Mouse (Mus musculus): ENCODE data around the gene Gm45716. TPM values are rescaled to one million over a fixed set of nuclear protein-coding genes. Genes with fewer than 3 reads are reported as not detected.

Gm45716 gene
- 10 to 100 TPM in 1 of 2 experiments, 1 to 10 TPM in 1; 8.8 to 10.3 TPM for total RNA-seq (2021)
- long read RNA-seq, experiment 1, partial matches to known transcripts = 5 of 5 reads
- long read RNA-seq, experiment 1, other reads (novel, unspliced or antisense) = 0 of 5 reads
- long read RNA-seq, experiment 2, partial matches to known transcripts = 19 of 19 reads
- long read RNA-seq, experiment 2, other reads (novel, unspliced or antisense) = 0 of 19 reads

GRCm38 (mm10) chr11:90187441-90187840 lies at the start of gene Gm45716:
Gene Gm45716 (plus strand): TSS chr11:90187683.
- DNase-seq (ENCODE audit: low spot score in 2 of 2) = no peak

GRCm38 (mm10) chr11:90142393-90142792 lies 45.1 kb upstream of the Gm45716 start:
- DNase-seq (ENCODE audit: low spot score in 2 of 2) = peak; percentile 46 to 75

GRCm38 (mm10) chr11:90142936-90143335 lies 44.5 kb upstream of the Gm45716 start:
- DNase-seq (ENCODE audit: low spot score in 2 of 2) = no peak

GRCm38 (mm10) chr11:90146086-90146860 lies 41.2 kb upstream of the Gm45716 start:
- no peak for DNase-seq (ENCODE audit: low spot score in 2 of 2)

GRCm38 (mm10) chr11:90155066-90155465 lies 32.4 kb upstream of the Gm45716 start:
- DNase-seq (ENCODE audit: low spot score in 2 of 2) = no peak

- no peak for DNase-seq (ENCODE audit: low spot score in 2 of 2)
Observed at GRCm38 (mm10) chr11:90155466-90155865, 32.0 kb upstream of the Gm45716 start.

GRCm38 (mm10) chr11:90167771-90168170 lies 19.7 kb upstream of the Gm45716 start:
- DNase-seq (ENCODE audit: low spot score in 2 of 2) = peak in 1 of 2 experiments; percentile 29

GRCm38 (mm10) chr11:90168338-90169065 lies 19.0 kb upstream of the Gm45716 start:
- peak in 1 of 2 experiments; percentile 59 for DNase-seq (ENCODE audit: low spot score in 2 of 2)

GRCm38 (mm10) chr11:90169200-90170013 lies 18.1 kb upstream of the Gm45716 start:
- peak in 1 of 2 experiments; percentile 29 for DNase-seq (ENCODE audit: low spot score in 2 of 2)

- DNase-seq (ENCODE audit: low spot score in 2 of 2) = peak; percentile 64 to 77
Observed at GRCm38 (mm10) chr11:90170014-90170320, 17.5 kb upstream of the Gm45716 start.

- DNase-seq (ENCODE audit: low spot score in 2 of 2) = no peak
Observed at GRCm38 (mm10) chr11:90172331-90172730, 15.2 kb upstream of the Gm45716 start.

GRCm38 (mm10) chr11:90175634-90176300 lies 11.7 kb upstream of the Gm45716 start:
- peak; percentile 47 to 53 for DNase-seq (ENCODE audit: low spot score in 2 of 2)

GRCm38 (mm10) chr11:90177389-90177788 lies 10.1 kb upstream of the Gm45716 start:
- no peak for DNase-seq (ENCODE audit: low spot score in 2 of 2)

- DNase-seq (ENCODE audit: low spot score in 2 of 2) = peak; percentile 26 to 83
Observed at GRCm38 (mm10) chr11:90183361-90183760, 4.1 kb upstream of the Gm45716 start.

- no peak for DNase-seq (ENCODE audit: low spot score in 2 of 2)
Observed at GRCm38 (mm10) chr11:90184756-90185155, 2.7 kb upstream of the Gm45716 start.

GRCm38 (mm10) chr11:90190156-90190555 lies 2.7 kb downstream of the Gm45716 start:
- DNase-seq (ENCODE audit: low spot score in 2 of 2) = no peak

- peak; percentile 11 to 57 for DNase-seq (ENCODE audit: low spot score in 2 of 2)
Observed at GRCm38 (mm10) chr11:90194946-90195345, 7.5 kb downstream of the Gm45716 start.

- no peak for DNase-seq (ENCODE audit: low spot score in 2 of 2)
Observed at GRCm38 (mm10) chr11:90195756-90196520, 8.5 kb downstream of the Gm45716 start.

- no peak for DNase-seq (ENCODE audit: low spot score in 2 of 2)
Observed at GRCm38 (mm10) chr11:90196521-90197215, 9.2 kb downstream of the Gm45716 start.

Measured in layer of hippocampus, postnatal 14 days (tissue).